Mouse (Mus musculus) G1E (cell line): Measurements from ENCODE around the gene D8Ertd738e. TPM values are rescaled to one million over a fixed set of nuclear protein-coding genes. Genes with fewer than 3 reads are reported as not detected.

Source experiments
- ATAC-seq: 2 replicates; pipeline ENCODE4 v1.8.0; 2016; ENCODE audit warnings: mild to moderate bottlenecking; ENCODE audit not compliant: insufficient number of reproducible peaks, poor library complexity, low FRiP score, severe bottlenecking; ENCODE audit errors: extremely low read depth
- DNase-seq: peaks from one replicate; pipeline ENCODE4 v3.0.0; 2012; ENCODE audit warnings: low spot score
- H3K27me3 ChIP-seq: 2 replicates; pipeline ENCODE4 v1.6.1; 2012; ENCODE audit warnings: mild to moderate bottlenecking, low read length, inconsistent platforms; ENCODE audit not compliant: insufficient read depth
- H3K36me3 ChIP-seq: replicated peaks from 2 replicates; pipeline ENCODE3; 2012; ENCODE audit warnings: mild to moderate bottlenecking, inconsistent platforms
- H3K4me1 ChIP-seq: 2 replicates; pipeline ENCODE4 v1.6.1; 2012; ENCODE audit warnings: low read depth, low read length, inconsistent platforms, mixed read lengths; ENCODE audit not compliant: insufficient read depth
- H3K4me3 ChIP-seq: 2 replicates; pipeline ENCODE4 v1.5.1; 2012; ENCODE audit warnings: low read depth, mild to moderate bottlenecking, inconsistent platforms, low read length, moderate library complexity, mixed read lengths
- H3K9me3 ChIP-seq: replicated peaks from 2 replicates; pipeline ENCODE4 v1.6.1; 2012; ENCODE audit warnings: inconsistent platforms
- CTCF ChIP-seq: IDR thresholded peaks from 2 replicates; pipeline ENCODE4 v1.5.1; 2012; ENCODE audit warnings: low read depth, low read length, inconsistent platforms, mixed read lengths
- GATA1 ChIP-seq: IDR thresholded peaks from 2 replicates; pipeline ENCODE4 v1.6.1; 2012; ENCODE audit warnings: borderline replicate concordance, low read length, inconsistent platforms, mixed read lengths
- GATA2 ChIP-seq: IDR thresholded peaks from 2 replicates; pipeline ENCODE4 v1.6.1; 2012; ENCODE audit warnings: low read depth, low read length, inconsistent platforms, borderline replicate concordance
- POLR2AphosphoS5 ChIP-seq: IDR thresholded peaks from 2 replicates; pipeline ENCODE4 v1.6.1; 2012; ENCODE audit warnings: low read depth, low read length, inconsistent platforms; ENCODE audit not compliant: insufficient replicate concordance
- TAL1 ChIP-seq: conservative IDR thresholded peaks from 2 replicates; pipeline ENCODE4 v1.6.1; 2012; ENCODE audit warnings: low read depth, low read length, inconsistent platforms, mixed read lengths
- polyA plus RNA-seq: library from polyadenylated mRNA; stranded (reverse); fragments of >175 nt; gene quantifications from 2 replicates; pipeline ENCODE4 v1.2.3, GENCODE M21; 2012
- total RNA-seq, 2 experiments: library from RNA; stranded (forward) in 1 of 2; stranded (reverse) in 1 of 2; fragments of 200-1000 nt in 1 of 2; fragments of >200 nt in 1 of 2; fragmentation: Nextera tagmentation in 1 of 2; gene quantifications; 2 replicates each; pipeline ENCODE4 v1.2.3; 2014 to 2017

Gene D8Ertd738e
- total and polyA plus RNA-seq, 3 experiments: 132 to 291 (median 197) TPM

DNA sequence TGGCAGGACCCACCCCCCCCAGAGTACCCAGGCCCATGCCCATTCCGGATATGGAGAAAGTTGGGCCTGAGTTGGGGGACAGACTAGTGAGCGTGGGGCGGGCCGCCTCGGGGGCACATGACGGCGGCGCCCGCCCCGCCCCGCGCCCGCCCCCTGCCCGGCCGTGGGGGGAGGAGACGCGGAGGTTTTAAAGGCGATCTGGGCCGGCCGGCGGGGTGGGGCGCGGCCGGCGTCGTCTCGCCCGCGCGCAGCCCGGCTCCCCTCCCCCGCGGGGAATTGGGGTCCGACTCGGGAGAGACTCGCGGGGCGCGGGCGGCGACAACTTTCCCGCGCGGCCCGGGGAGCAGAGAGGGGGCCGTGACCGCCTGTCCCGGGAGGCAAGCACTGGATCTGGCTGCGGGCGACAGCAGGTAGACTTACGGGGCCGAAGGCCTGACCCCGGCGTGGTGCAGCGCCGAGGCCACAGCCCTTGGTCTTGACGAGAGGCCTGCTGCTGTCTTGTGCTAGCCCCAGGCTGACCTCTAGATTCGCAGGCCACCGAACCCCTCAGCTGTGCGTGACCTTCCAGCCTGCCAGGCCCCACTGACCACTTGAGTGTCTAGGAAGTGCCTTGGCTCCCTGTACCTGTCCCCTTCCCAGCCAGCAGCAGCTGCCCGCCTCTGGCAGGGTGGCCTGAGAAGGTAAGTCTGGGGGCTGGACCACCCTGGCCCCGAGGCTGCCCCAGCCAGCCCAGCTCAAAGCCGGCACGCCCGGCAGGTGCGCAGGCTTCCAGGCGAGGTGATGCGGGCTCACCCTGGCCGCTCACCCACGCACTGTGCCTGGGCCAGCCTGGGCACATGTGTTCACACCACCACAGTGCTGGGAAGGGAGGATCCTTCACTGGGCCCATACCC lies 48.6 kb downstream of the D8Ertd738e start:
- no peaks in the 10 kb centered on the region for H3K9me3 ChIP-seq
- DNase-seq (peak; percentile 63), ATAC-seq (no peak)
- peaks cover 39% of the 10 kb centered on the region for H3K36me3 ChIP-seq
- peak overlapping the region; percentile 89 for H3K4me3 ChIP-seq
- no peaks in the 10 kb centered on the region for H3K27me3 ChIP-seq
- H3K4me1 ChIP-seq: peaks cover 79% of the 10 kb centered on the region
- TF ChIP-seq GATA1: no peak
- no peak for TF ChIP-seq POLR2AphosphoS5
- no peak for TF ChIP-seq GATA2
- no peak for TF ChIP-seq CTCF
- no peak for TF ChIP-seq TAL1

DNA sequence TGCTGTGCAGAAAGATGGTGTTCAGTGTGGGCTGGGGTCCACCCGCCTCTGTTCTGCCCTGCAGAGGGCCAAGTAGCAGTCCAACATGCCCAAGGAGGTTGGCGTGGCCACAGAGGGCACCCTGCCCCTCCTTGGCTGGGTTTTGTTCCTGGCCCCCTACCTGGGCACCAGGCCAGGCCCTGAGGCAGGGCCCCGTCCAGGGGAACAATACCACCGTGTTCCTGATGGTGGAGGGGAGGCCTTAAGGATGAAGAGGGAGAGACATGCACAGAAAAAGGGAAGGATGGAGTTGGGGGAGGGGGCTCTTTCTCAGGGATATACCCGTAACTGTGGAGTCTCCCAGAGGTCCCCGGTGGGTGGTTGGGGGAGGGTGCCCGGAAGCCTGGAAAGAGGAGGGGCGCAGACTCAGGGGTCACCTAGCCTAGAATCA lies 49.4 kb downstream of the D8Ertd738e start:
- Histone ChIP-seq H3K27me3 (no peaks in the 10 kb centered on the region), H3K4me3 (peak overlapping the region; percentile 89), H3K36me3 (peaks cover 32% of the 10 kb centered on the region), H3K9me3 (no peaks in the 10 kb centered on the region), H3K4me1 (peaks cover 75% of the 10 kb centered on the region)
- no peak for DNase-seq
- TF ChIP-seq TAL1 (no peak), GATA1 (no peak), CTCF (no peak), POLR2AphosphoS5 (no peak), GATA2 (no peak)
- ATAC-seq: no peak

DNA sequence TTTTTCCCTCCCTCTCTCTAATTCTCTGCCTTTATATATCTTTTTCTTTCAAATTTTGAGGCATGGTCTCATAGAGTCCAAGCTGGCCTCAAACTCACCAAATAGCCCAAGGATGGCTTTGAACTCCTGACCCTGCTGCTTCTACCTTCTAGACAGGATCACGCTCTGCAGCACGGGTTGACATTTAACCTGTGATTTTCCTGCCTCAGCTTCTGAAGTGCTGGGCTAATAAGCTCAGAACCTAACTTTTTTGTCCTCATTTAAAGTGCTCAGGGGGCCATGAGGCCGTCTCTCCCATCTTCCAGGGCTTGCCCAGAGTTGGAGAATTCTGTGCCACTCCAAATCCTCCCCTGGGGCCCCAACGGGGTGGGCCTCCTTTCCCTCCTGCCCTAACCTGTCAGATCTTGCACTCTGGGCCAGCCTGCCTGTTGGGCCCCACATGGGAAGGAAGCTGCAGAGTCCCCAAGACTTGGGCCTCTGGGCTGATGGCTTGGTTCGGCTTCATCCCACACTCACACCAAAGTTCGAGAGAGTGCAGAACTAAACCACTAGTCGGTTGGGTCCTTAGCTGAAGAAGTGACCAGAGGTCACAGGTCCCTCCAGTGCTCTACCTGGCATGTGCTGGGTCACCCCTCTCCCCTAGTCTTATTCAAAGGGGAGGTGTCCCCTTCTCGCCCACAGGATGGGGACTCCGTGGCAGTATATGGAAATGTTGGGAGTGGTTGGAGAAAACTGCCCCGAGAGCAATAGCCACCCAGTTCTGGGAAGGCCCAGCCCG lies 50.0 kb downstream of the D8Ertd738e start:
- no peak for ATAC-seq

DNA sequence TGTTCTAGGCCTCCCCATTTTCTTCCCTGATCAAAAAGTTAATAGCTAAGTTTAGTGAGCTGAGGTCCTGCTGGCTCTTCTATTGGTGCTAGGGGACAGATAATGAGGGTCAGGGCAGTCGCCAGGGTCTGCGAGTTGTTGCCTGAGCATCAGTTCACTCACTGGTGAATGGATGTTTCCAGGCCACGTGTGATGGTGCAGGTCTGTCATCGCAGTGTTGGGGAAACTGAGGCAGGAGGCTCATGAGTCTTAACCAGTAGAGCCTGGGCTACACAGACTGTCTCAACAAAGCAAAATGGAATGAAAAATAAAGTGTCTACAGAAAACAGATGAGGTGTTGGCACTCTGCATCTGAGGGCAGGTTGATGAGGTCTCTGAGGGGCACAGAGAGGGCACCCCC lies 50.6 kb downstream of the D8Ertd738e start:
- Histone ChIP-seq H3K27me3 (no peaks in the 10 kb centered on the region), H3K4me1 (peaks cover 71% of the 10 kb centered on the region)
- DNase-seq: no peak

More for the DNA sequence above, 50.0 kb downstream of the D8Ertd738e start:
- H3K27me3 ChIP-seq: no peaks in the 10 kb centered on the region
- H3K4me3 ChIP-seq: peak overlapping the region; percentile 89; the same call in 1 of the 2 replicates
- TF ChIP-seq TAL1: no peak
- no peak for TF ChIP-seq CTCF
- no peak for TF ChIP-seq GATA2
- no peak for TF ChIP-seq POLR2AphosphoS5
- TF ChIP-seq GATA1: no peak
- H3K36me3 ChIP-seq: peaks cover 27% of the 10 kb centered on the region
- no peaks in the 10 kb centered on the region for H3K9me3 ChIP-seq
- peak; percentile 40 for DNase-seq
- H3K4me1 ChIP-seq: peaks cover 72% of the 10 kb centered on the region

DNA sequence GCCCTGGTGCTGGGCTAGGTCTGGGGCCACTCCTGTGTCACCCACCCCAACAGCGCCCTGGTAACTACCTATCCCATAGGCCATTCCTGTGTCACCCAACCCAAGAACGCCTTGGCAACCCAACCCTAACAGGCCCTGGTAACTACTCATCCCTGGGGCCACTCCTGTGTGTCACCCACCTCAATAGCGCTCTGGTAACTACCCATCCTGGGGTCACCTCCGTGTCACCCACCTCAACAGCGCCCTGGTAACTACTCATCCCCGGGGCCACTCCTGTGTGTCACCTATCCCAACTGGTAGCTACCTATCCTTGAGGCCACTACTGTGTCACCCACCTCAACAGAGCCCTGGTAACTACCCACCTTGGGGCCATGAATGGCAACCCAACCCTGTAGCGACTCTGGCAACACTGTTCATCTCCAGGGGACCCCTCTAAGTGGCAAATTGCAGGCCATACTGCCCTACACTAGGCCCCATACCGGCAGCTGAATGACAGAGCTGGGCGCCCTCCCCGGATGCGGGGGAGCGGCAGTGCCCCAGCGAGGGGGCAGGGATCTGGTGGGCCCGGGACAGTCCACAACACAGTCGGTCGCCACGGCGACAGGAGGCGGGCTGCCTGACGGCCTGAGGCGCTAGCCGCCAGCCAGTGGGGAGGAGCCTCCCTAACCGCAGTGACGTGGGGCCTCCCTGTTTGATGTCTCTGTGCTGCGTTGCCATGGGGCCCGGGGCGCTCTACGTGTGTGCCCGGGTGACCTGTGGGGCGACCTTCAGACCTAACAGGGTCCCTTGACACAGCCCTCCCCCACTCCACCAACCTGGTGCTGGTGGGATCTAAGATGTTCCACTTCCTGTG lies 51.4 kb downstream of the D8Ertd738e start:
- peaks cover 16% of the 10 kb centered on the region for H3K36me3 ChIP-seq
- TF ChIP-seq GATA1: no peak
- peaks cover 65% of the 10 kb centered on the region for H3K4me1 ChIP-seq
- no peaks in the 10 kb centered on the region for H3K9me3 ChIP-seq
- DNase-seq (peak; percentile 86), ATAC-seq (peak; percentile 78)
- H3K4me3 ChIP-seq: peak overlapping the region; percentile 74
- H3K27me3 ChIP-seq: no peaks in the 10 kb centered on the region

More for the DNA sequence above, 50.6 kb downstream of the D8Ertd738e start:
- no peak for ATAC-seq
- TF ChIP-seq POLR2AphosphoS5: no peak
- TF ChIP-seq GATA2: no peak
- no peak for TF ChIP-seq GATA1
- TF ChIP-seq TAL1: no peak
- no peak for TF ChIP-seq CTCF
- Histone ChIP-seq H3K36me3 (peaks cover 21% of the 10 kb centered on the region), H3K4me3 (peak overlapping the region; percentile 74; the same call in 1 of the 2 replicates), H3K9me3 (no peaks in the 10 kb centered on the region)
